Mouse (Mus musculus) stomach, postnatal 0 days (tissue): Measurements from ENCODE around the gene Slc36a4. TPM values are rescaled to one million over a fixed set of nuclear protein-coding genes. Genes with fewer than 3 reads are reported as not detected.

Source experiments
- ATAC-seq: fragments of 200-750 bp; cut with Nextera tagmentation; 2 replicates; pipeline ENCODE4 v1.8.0; 2017; ENCODE audit not compliant: low FRiP score, low TSS enrichment
- DNase-seq: peaks from one replicate; pipeline ENCODE4 v3.0.0-alpha.2; 2016; ENCODE audit warnings: low spot score
- H3K27ac ChIP-seq: fragments of 300-500 bp; sonication (generic); replicated peaks from 2 replicates; pipeline ENCODE4 v1.5.1; 2014; ENCODE audit warnings: mild to moderate bottlenecking, control low read depth
- H3K27me3 ChIP-seq: fragments of 300-500 bp; sonication (generic); 2 replicates; pipeline ENCODE4 v1.6.1; 2014; ENCODE audit warnings: low read length; ENCODE audit not compliant: control insufficient read depth, insufficient read depth
- H3K36me3 ChIP-seq: fragments of 300-500 bp; sonication (generic); 2 replicates; pipeline ENCODE4 v1.6.1; 2014; ENCODE audit warnings: low read length, mixed read lengths; ENCODE audit not compliant: control insufficient read depth, insufficient read depth
- H3K4me1 ChIP-seq: fragments of 300-500 bp; sonication (generic); replicated peaks from 2 replicates; pipeline ENCODE4 v1.6.1; 2014; ENCODE audit warnings: antibody characterized with exemption; ENCODE audit not compliant: control insufficient read depth, insufficient read depth
- H3K4me2 ChIP-seq: fragments of 300-500 bp; sonication (generic); replicated peaks from 2 replicates; pipeline ENCODE4 v1.6.1; 2014; ENCODE audit warnings: low read depth, mild to moderate bottlenecking, control low read depth, moderate library complexity
- H3K4me3 ChIP-seq: fragments of 300-500 bp; sonication (generic); 2 replicates; pipeline ENCODE4 v1.5.1; 2014; ENCODE audit warnings: low read depth, low read length, control low read depth
- H3K9ac ChIP-seq: fragments of 300-500 bp; sonication (generic); 2 replicates; pipeline ENCODE4 v1.6.1; 2014; ENCODE audit warnings: mild to moderate bottlenecking, low read length, control low read depth, mixed read lengths
- H3K9me3 ChIP-seq: fragments of 300-500 bp; sonication (generic); 2 replicates; pipeline ENCODE4 v1.6.1; 2016; ENCODE audit warnings: low read length; ENCODE audit not compliant: control insufficient read depth
- CTCF ChIP-seq: IDR thresholded peaks from 2 replicates; pipeline ENCODE4 v1.5.1; 2016; ENCODE audit warnings: antibody characterized with exemption, low read depth, mild to moderate bottlenecking, moderate library complexity
- EP300 ChIP-seq: optimal IDR thresholded peaks from 2 replicates; pipeline ENCODE3; 2016; ENCODE audit warnings: antibody characterized with exemption
- WGBS: fragments of 180-500 bp; shearing (Covaris S2); extraction: QIAGEN DNeasy Blood & Tissue Kit; methylation state at CpG from one replicate; pipeline ENCODE4 v1.1.7; 2014; 5-methylcytosine and 5-hydroxymethylcytosine counted together
- polyA plus RNA-seq: library from polyadenylated mRNA; unstranded; fragments of >200 nt; fragmentation: Nextera tagmentation; extraction: Ambion mirVana; gene quantifications from 2 replicates; pipeline ENCODE4 v1.2.1, GENCODE M21; 2015

Gene Slc36a4
- polyA plus RNA-seq, 1 experiment from 2014 or later, result 6.3 TPM

DNA sequence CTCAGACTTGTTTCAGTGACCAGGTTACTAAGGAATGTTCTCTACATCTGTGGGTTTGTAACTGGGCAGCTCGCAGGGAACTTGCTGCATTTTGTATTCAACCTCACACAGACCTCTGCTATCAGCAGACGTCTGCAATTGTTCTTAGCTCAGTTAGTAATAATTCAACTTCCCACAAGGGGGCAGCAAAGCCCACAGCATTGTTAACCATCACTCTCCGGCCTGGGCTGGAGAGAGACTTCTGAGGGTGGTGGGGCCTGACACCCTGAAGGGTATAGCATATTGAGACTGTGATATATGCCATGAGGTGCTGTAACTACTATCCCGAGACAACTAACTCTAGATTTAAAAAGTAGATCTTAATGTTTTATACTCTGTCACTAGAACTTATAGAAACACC is 24.3 kb upstream of the Slc36a4 start:
- no peak overlapping the region for H3K27ac ChIP-seq
- no peaks in the 10 kb centered on the region for H3K4me1 ChIP-seq
- H3K36me3 ChIP-seq, result no peaks in the 10 kb centered on the region
- 6% methylated on average over 4 of the region's 4 CpGs for WGBS
- H3K27me3 ChIP-seq, result no peaks in the 10 kb centered on the region
- 0 out of 2 replicates have a peak, but pooled peaks have one; percentile 47 for ATAC-seq
- no peak for TF ChIP-seq EP300
- peak; percentile 87 for TF ChIP-seq CTCF
- H3K9ac ChIP-seq, result no peak overlapping the region
- DNase-seq, result peak; percentile 65
- no peaks in the 10 kb centered on the region for H3K9me3 ChIP-seq
- H3K4me2 ChIP-seq, result no peak overlapping the region
- H3K4me3 ChIP-seq, result no peak overlapping the region

DNA sequence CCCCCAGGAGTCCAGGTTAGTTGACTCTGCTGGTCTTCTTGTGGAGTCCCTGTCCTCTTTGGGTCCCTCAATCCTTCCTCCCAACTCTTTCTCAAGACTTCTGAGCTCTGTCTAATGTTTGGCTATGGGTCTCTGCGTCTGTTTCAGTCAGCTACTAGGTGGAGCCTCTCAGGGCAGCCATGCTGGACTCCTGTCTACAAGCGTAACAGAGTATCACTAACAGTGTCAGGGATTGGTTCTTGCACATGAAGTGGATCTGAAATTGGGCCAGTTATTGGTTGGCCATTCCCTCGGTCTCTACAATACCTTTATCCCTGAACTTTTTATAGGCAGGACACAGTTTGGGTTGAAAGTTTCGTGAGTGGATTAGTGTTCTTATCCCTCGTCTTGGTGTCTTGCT is 22.2 kb upstream of the Slc36a4 start:
- H3K4me3 ChIP-seq, result no peak overlapping the region
- H3K27me3 ChIP-seq, result no peaks in the 10 kb centered on the region
- H3K9me3 ChIP-seq, result no peaks in the 10 kb centered on the region
- WGBS, result 95% methylated on average over 5 of the region's 5 CpGs
- TF ChIP-seq EP300 (no peak), CTCF (no peak)
- DNase-seq (no peak), ATAC-seq (no peak)
- no peak overlapping the region for H3K9ac ChIP-seq
- H3K36me3 ChIP-seq, result no peaks in the 10 kb centered on the region
- H3K4me1 ChIP-seq, result no peaks in the 10 kb centered on the region
- H3K27ac ChIP-seq, result no peak overlapping the region
- no peak overlapping the region for H3K4me2 ChIP-seq

DNA sequence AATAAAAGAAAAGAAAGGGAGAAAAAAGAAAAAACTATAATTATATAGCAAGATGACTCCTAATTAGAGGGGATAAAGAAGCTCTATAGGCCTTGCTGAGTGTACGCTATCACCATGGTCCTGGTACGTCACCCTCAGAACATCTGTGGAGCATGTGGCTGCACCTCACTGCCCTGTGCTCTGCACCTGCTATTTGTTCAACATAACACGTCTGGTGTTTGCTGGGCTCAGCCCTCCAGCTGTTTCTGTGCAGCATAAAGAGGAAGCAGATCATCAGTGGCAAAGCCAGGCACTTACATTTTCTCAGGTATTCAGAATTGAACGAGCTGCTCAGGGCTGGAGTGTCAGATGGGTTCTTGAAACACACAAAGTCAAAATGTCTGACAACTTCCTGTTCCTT is 15.7 kb upstream of the Slc36a4 start:
- WGBS, result 59% methylated on average over 4 of the region's 4 CpGs
- Histone ChIP-seq H3K27me3 (no peaks in the 10 kb centered on the region), H3K9ac (no peak overlapping the region), H3K4me1 (no peaks in the 10 kb centered on the region), H3K9me3 (no peaks in the 10 kb centered on the region), H3K4me2 (no peak overlapping the region), H3K4me3 (no peak overlapping the region), H3K36me3 (no peaks in the 10 kb centered on the region), H3K27ac (no peak overlapping the region)
- ATAC-seq (no peak), DNase-seq (no peak)
- TF ChIP-seq EP300 (no peak), CTCF (no peak)

DNA sequence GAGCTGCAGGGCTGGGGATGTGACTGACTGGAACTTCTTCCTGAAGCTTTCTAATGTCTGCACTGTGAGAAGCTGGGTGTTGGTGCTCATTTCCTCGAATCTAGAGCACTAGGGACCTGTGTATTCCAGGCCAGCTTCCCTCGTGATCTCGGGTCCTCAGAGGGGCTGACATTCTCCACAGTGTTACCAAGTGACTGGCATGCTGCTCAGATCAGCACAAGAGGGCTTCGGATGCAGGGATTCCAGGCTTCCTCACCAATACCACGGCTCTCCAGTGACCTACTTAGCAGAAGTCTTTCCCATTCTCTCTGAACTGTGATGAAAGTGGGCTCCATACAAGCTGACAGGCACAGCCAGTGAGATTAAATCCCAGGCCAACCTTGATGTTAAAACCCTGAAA is 14.5 kb upstream of the Slc36a4 start:
- TF ChIP-seq EP300 (no peak), CTCF (no peak)
- WGBS, result 45% methylated on average over 5 of the region's 5 CpGs
- no peaks in the 10 kb centered on the region for H3K36me3 ChIP-seq
- H3K4me2 ChIP-seq, result no peak overlapping the region
- no peak for ATAC-seq
- no peak overlapping the region for H3K9ac ChIP-seq
- H3K27ac ChIP-seq, result no peak overlapping the region
- no peaks in the 10 kb centered on the region for H3K9me3 ChIP-seq
- no peaks in the 10 kb centered on the region for H3K4me1 ChIP-seq
- no peak overlapping the region for H3K4me3 ChIP-seq
- DNase-seq, result no peak
- H3K27me3 ChIP-seq, result no peaks in the 10 kb centered on the region

DNA sequence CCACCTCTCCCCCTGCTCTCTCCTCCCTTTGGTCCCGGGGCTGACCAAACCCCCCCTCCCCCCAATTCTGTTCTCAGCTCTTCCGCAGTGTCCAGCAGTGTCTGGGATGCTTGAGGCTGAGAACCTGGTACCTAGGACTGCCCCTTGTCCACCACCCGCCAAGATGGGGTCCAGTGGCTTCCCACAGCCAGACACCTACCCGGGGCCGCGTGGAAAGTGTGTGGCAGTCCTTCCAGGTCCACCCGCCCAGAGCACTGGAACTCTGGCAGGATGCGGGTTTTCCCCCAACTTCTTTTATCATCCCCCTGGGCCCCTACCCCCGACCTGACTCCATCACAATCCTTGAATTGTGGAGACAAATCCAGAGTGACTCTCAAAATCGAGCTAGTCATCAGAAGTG is 3.8 kb upstream of the Slc36a4 start:
- Histone ChIP-seq H3K4me3 (no peak overlapping the region), H3K27ac (no peak overlapping the region), H3K4me2 (no peak overlapping the region), H3K9me3 (no peaks in the 10 kb centered on the region), H3K9ac (no peak overlapping the region), H3K4me1 (no peaks in the 10 kb centered on the region; the same call in 1 of the 2 replicates), H3K36me3 (no peaks in the 10 kb centered on the region), H3K27me3 (no peaks in the 10 kb centered on the region)
- TF ChIP-seq EP300, result no peak
- no peak for TF ChIP-seq CTCF
- no peak for ATAC-seq
- 79% methylated on average over 10 of the region's 10 CpGs for WGBS
- DNase-seq, result no peak

DNA sequence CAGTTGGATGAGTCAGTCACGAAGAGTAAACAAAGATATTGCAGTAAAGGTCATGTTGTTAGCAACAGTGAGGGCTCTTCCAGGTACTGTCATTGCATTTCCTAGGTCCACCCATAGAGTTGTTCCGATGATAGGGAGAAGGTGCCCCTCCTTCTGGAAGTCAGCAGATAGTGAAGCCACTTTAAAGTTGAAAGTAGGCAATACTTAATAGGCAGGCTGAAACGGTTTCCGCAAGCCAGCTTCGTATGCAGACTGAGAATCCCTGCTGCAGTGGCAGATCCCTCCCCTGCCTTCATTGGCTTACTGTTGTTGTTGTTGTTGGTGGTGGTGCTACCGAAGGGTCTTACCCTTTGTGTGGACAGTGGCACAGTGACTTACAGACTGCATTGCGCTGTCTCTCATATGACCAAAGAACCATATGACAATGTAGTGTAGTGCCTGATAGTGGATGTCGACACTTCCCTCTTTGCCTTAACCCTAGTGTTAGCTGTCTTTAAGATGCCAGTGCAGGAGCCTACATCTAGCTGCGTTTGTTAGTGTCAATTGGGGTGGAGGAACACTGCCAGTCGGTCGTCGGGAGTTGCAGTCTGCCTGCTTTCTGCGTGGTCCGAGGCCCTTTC is 449 bp upstream of the Slc36a4 start:
- H3K9me3 ChIP-seq, result no peaks in the 10 kb centered on the region
- TF ChIP-seq EP300, result no peak
- peak; percentile 25 for TF ChIP-seq CTCF
- H3K4me3 ChIP-seq, result peak overlapping the region; percentile 74
- peak overlapping the region; percentile 49 for H3K4me2 ChIP-seq
- no peaks in the 10 kb centered on the region for H3K27me3 ChIP-seq
- peak overlapping the region; percentile 79 for H3K27ac ChIP-seq
- H3K4me1 ChIP-seq, result no peaks in the 10 kb centered on the region; the same call in 1 of the 2 replicates
- peak overlapping the region; percentile 48 for H3K9ac ChIP-seq
- 10% methylated on average over 14 of the region's 14 CpGs for WGBS
- ATAC-seq, result peak; percentile 78
- no peaks in the 10 kb centered on the region for H3K36me3 ChIP-seq
- DNase-seq, result peak; percentile 26
